Mouse (Mus musculus) stomach, postnatal 0 days (tissue): ENCODE measurements at regions not wholly inside any gene's neighbourhood (a gene's known extent, or its start where the extent isn't known, plus 50 kb on each side); places are given as distances from the start of the nearest gene placed in this dataset.
A peak's percentile ranks its signal among the peaks of the same experiment; 100 is the strongest.

Source experiments
- CTCF ChIP-seq: IDR thresholded peaks from 2 replicates; pipeline ENCODE4 v1.5.1; 2016; ENCODE audit warnings: antibody characterized with exemption, low read depth, mild to moderate bottlenecking, moderate library complexity
- EP300 ChIP-seq: optimal IDR thresholded peaks from 2 replicates; pipeline ENCODE3; 2016; ENCODE audit warnings: antibody characterized with exemption

DNA sequence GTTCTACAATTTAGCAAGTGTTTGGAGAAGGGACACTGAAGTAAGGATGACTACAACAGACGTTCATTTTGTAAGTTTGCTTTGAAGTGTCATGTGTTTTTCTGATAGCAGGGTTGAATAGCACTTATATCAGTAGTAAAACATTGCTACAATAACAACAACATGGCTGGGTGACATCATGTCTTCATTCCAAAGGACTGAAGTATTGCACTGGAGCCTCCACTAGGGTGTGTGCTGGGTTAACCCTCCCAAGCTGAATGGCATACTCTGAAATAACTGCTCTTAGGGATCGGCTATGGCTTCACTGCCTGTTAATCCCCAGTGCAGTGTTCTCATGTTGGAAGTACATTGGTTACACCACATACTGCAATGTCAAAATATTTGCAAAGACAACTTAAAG, 68.5 kb upstream of the Nxt1 start:
- TF ChIP-seq CTCF: peak; percentile 37; the same call in 1 of the 2 replicates
- no peak for TF ChIP-seq EP300
